Mouse (Mus musculus): ENCODE results near the gene Gm20388.

GRCm38 (mm10) chr8:123912265-123912664 is 4001.6 kb downstream of the Gm20388 start:
- TF ChIP-seq POLR2A (IDR thresholded peaks at IDR 0.05; ENCODE audit: insufficient read depth, low read depth, low read length) (no peak), CTCF (IDR thresholded peaks at IDR 0.05; ENCODE audit: insufficient read depth, low read depth, low read length) (no peak)

Data from olfactory bulb, adult 2 months (tissue).